Mouse (Mus musculus) embryonic facial prominence, embryonic 11.5 days (tissue): ENCODE results near the gene Med27. TPM values are rescaled to one million over a fixed set of nuclear protein-coding genes. Genes with fewer than 3 reads are reported as not detected.

Source experiments
- ATAC-seq: fragments of 200-750 bp; cut with Nextera tagmentation; replicated peaks from 2 replicates; pipeline ENCODE4 v1.8.0; 2017; ENCODE audit warnings: low read depth; ENCODE audit not compliant: insufficient number of reproducible peaks, low FRiP score, low TSS enrichment
- DNase-seq: peaks from one replicate; pipeline ENCODE4 v3.0.0-alpha.2; 2015; ENCODE audit warnings: low spot score
- H3K27ac ChIP-seq: fragments of 300-500 bp; sonication (generic); replicated peaks from 2 replicates; pipeline ENCODE4 v1.5.1; 2014; ENCODE audit warnings: mild to moderate bottlenecking, low read depth, low read length, control low read depth
- H3K27me3 ChIP-seq: fragments of 300-500 bp; sonication (generic); 2 replicates; pipeline ENCODE4 v1.6.1; 2014; ENCODE audit warnings: mild to moderate bottlenecking, low read length, moderate library complexity, mixed read lengths; ENCODE audit not compliant: control insufficient read depth, insufficient read depth
- H3K36me3 ChIP-seq: fragments of 300-500 bp; sonication (generic); replicated peaks from 2 replicates; pipeline ENCODE4 v1.6.1; 2014; ENCODE audit warnings: low read depth, mild to moderate bottlenecking, low read length, moderate library complexity, mixed read lengths; ENCODE audit not compliant: control insufficient read depth, insufficient read depth
- H3K4me1 ChIP-seq: fragments of 300-500 bp; sonication (generic); 2 replicates; pipeline ENCODE4 v1.6.1; 2014; ENCODE audit warnings: low read length, mixed read lengths; ENCODE audit not compliant: control insufficient read depth, insufficient read depth
- H3K4me2 ChIP-seq: fragments of 300-500 bp; sonication (generic); 2 replicates; pipeline ENCODE4 v1.6.1; 2014; ENCODE audit warnings: low read depth, mild to moderate bottlenecking, control low read depth, low read length, moderate library complexity
- H3K4me3 ChIP-seq: fragments of 300-500 bp; sonication (generic); 2 replicates; pipeline ENCODE4 v1.5.1; 2014; ENCODE audit warnings: low read depth, low read length, control low read depth
- H3K9ac ChIP-seq: fragments of 300-500 bp; sonication (generic); replicated peaks from 2 replicates; pipeline ENCODE4 v1.6.1; 2014; ENCODE audit warnings: mild to moderate bottlenecking, control low read depth, low read length
- H3K9me3 ChIP-seq: fragments of 300-500 bp; sonication (generic); replicated peaks from 2 replicates; pipeline ENCODE4 v1.6.1; 2016; ENCODE audit warnings: mild to moderate bottlenecking, low read length, inconsistent platforms, mixed read lengths; ENCODE audit not compliant: control insufficient read depth
- WGBS: fragments of 180-500 bp; shearing (Covaris S2); extraction: QIAGEN DNeasy Blood & Tissue Kit; methylation state at CpG from one replicate; pipeline ENCODE4 v1.1.7; 2014; 5-methylcytosine and 5-hydroxymethylcytosine counted together
- polyA plus RNA-seq: library from polyadenylated mRNA; unstranded; fragments of >200 nt; fragmentation: Nextera tagmentation; extraction: Ambion mirVana; gene quantifications from 2 replicates; pipeline ENCODE4 v1.2.1, GENCODE M21; 2014

Gene Med27
- polyA plus RNA-seq, 1 experiment from 2014 or later: 54.5 TPM

DNA sequence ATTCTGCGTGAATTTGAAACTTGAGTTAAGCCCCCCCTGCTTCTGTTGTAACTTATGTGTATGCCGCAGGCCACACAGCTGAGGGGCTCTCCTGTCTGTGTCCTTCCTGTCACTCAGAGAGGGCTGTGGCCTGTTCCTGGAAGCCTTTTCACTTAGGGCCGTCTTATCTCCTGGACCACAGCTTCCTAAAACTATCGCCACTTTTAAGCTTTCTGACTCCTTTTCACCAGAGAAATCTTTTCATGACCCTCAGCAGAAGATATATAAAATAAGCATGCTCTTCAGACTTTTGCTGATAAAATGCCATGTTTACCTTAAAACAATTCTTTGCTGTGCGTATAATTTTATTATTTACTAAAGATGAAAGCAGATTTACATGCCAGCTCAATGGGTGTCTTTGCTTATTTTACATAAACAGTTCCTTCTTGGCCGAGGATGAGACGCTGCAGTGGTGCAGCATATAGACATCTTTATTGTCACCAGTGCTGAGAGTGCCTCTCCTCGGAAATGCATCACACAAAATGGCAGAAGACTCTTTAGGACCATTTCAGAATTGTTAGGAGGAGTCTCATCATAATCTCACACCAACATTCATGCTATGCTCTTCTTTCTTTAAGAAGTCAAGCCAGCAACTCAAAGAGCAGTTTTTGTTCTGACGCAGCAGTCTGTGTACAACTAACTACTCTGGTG is 110.2 kb downstream of the Med27 start:
- Histone ChIP-seq H3K27me3 (no peaks in the 10 kb centered on the region), H3K4me2 (no peak overlapping the region), H3K4me1 (no peaks in the 10 kb centered on the region), H3K4me3 (no peak overlapping the region), H3K36me3 (no peaks in the 10 kb centered on the region), H3K9ac (no peak overlapping the region), H3K27ac (no peak overlapping the region), H3K9me3 (no peaks in the 10 kb centered on the region)
- DNase-seq (no peak), ATAC-seq (no peak)
- 71% methylated on average over 9 of the region's 9 CpGs for whole genome bisulfite sequencing

DNA sequence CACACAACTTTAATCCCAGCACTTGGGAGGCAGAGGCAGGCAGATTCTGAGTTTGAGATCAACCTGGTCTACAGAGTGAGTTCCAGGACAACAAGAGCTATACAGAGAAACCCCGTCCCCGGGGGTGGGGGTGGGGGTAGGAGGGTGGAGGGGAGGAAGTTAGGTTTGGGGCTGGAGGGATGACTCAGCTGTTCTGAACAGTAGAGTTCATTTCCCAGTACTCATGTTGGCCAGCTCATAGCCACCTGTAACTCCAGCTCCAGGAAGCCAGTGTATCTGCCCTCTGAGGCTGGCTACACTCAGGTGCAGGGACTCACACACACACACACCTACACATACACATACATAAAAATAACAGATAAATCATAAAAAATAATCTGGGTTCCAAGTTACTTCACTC is 111.1 kb downstream of the Med27 start:
- Histone ChIP-seq H3K4me3 (no peak overlapping the region), H3K27me3 (no peaks in the 10 kb centered on the region), H3K4me2 (no peak overlapping the region), H3K4me1 (no peaks in the 10 kb centered on the region), H3K9ac (no peak overlapping the region), H3K9me3 (no peaks in the 10 kb centered on the region), H3K36me3 (no peaks in the 10 kb centered on the region), H3K27ac (no peak overlapping the region)
- no peak for ATAC-seq
- WGBS: 54% methylated on average over 2 of the region's 2 CpGs
- no peak for DNase-seq

DNA sequence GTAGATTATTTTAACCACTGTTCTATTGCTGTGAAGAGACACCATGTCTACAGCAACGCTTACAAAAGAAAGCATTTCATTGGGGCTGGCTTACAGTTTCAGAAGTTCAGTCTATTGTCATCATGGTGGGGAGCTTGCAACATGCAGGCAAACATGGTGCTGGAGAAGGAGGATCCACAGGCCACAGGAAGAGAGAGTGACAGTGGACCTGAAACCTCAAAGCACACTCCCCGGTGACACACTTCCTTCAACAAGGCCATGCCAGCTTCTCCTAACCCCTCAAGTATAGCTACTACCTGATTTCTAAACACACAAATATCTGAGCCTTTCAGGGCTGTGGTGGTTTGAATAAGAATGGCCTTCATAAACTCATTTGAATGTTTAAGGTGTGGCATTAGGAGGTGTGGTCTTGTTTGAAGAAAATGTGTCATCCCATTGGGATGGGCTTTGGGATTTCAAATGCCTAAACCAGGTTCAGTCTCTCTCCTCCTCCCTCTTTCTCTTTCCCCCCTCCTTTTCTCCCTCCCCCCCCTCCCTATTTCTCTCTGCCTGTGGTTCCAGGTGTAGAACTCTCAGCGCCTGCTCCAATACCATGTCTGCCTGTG is 111.8 kb downstream of the Med27 start:
- Histone ChIP-seq H3K4me3 (no peak overlapping the region), H3K36me3 (no peaks in the 10 kb centered on the region), H3K27ac (no peak overlapping the region), H3K9ac (no peak overlapping the region), H3K27me3 (no peaks in the 10 kb centered on the region), H3K4me2 (no peak overlapping the region), H3K9me3 (no peaks in the 10 kb centered on the region), H3K4me1 (no peaks in the 10 kb centered on the region)
- DNase-seq (no peak), ATAC-seq (no peak)
- 92% methylated on average over 3 of the region's 3 CpGs for WGBS

DNA sequence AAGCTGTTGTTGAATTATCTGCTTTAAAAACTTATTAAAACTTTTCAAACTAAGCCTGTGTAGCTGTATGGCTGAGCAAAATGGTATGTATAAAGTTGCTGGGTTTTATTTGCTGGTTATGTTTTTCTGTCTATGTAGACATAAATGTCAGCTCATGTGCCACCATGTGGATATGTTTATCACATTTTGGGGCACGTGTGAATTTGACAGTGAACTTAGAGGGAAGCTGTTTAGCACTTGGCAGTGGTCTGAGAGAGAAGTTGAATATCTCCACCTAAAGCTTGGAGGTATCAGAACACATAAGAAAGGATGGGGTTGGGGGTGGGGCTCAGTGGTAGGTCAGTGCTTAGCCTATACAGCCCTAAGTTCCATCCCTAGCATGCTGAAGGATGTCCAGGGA is 113.0 kb downstream of the Med27 start:
- Histone ChIP-seq H3K4me1 (no peaks in the 10 kb centered on the region), H3K4me3 (no peak overlapping the region), H3K27ac (no peak overlapping the region), H3K4me2 (no peak overlapping the region), H3K27me3 (no peaks in the 10 kb centered on the region), H3K36me3 (no peaks in the 10 kb centered on the region), H3K9me3 (no peaks in the 10 kb centered on the region), H3K9ac (no peak overlapping the region)
- DNase-seq (no peak), ATAC-seq (no peak)
- 76% methylated on average over 1 of the region's 1 CpGs for WGBS

DNA sequence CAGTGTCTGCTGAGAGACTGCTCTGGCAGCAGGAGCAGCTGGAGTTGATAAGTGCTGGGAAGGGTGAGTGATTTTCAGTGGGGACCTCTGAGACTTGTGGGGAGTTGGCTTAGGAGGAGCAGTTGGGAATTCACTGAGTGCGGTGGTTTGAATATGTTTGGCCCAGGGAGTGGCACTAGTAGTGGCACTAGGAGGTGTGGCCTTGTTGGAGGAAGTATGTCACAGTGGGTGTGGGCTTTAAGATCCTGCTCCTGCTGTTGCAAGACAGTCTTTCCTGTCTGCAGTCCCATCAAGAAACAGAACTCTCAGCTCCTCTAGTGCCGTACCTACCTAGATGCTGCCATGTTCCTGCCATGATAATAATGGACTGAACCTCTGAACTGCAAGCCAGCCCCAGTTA is 115.2 kb downstream of the Med27 start:
- no peak for ATAC-seq
- 85% methylated on average over 2 of the region's 2 CpGs for WGBS
- no peaks in the 10 kb centered on the region for H3K4me1 ChIP-seq
- no peaks in the 10 kb centered on the region for H3K27me3 ChIP-seq
- H3K9me3 ChIP-seq: no peaks in the 10 kb centered on the region
- no peak overlapping the region for H3K4me2 ChIP-seq
- no peak overlapping the region for H3K27ac ChIP-seq
- H3K9ac ChIP-seq: no peak overlapping the region
- no peak overlapping the region for H3K4me3 ChIP-seq
- no peak for DNase-seq
- H3K36me3 ChIP-seq: no peaks in the 10 kb centered on the region

DNA sequence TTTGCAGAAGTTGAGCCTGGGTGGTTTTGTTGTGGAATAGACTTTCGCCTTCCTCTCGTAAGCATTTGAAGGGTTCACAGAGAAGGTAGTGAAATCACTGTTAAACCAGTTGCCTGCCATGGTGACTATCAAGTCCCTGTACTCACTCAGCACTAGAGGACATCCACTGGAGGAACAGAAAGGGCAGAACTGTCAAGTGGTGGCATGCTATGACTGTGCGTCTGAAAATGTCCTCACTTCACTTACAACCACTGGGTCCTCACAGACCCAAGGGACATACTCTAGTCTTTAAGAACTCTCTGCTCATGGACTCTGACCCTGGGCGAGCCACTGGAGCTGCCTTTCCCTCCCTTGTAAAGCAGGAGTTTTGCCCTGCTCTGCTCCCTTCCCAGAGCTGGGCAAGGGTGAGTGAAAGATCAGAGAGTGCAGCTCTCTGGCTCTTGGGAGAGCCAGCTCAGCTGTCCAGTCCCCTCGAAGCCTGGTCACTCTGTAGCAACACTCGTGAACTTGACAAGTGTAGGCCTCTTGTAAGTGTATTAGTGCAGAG is 116.5 kb downstream of the Med27 start:
- no peak overlapping the region for H3K9ac ChIP-seq
- no peak overlapping the region for H3K4me3 ChIP-seq
- WGBS: 87% methylated on average over 6 of the region's 6 CpGs
- no peaks in the 10 kb centered on the region for H3K36me3 ChIP-seq
- no peaks in the 10 kb centered on the region for H3K4me1 ChIP-seq
- H3K9me3 ChIP-seq: no peaks in the 10 kb centered on the region
- DNase-seq: no peak
- H3K4me2 ChIP-seq: no peak overlapping the region
- no peak overlapping the region for H3K27ac ChIP-seq
- no peak for ATAC-seq
- H3K27me3 ChIP-seq: no peaks in the 10 kb centered on the region

DNA sequence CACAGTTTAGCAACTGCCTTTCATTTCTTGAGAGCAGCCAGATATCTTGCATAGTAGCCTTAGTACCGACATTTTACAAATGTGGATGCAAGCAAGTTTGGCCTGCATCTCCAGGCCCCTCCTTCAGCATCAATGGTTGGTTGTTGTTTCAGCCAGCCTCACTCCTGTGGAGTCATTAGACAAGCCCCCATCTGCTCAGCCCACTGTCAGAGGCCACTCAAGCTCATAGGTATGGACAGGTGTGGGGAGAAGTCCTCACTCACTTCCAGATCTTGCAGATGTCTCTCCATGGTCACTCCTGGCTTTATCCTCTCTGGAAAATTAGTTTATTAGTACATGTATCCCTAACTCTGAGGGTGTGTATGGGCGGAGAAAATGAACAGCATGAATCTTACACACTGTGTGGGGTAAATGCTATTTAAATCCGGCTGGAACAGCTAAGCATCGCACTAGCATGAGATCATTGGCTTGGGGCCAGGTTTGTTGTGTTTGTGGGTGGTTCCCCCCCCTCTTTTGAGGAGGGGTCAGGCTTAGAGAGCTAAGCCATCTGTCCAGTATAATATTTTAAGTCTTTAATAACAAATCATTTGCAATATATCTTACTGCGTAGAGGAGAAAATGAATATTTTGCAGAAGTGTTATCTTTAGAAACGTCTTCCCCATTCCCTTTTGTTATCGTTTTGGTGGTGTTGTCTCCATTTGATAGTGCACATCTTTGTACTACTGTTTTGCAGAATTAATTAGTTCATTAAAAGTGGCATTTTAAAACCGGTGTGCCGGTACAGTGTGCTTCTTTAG is 118.4 kb downstream of the Med27 start:
- ATAC-seq (no peak), DNase-seq (no peak)
- Histone ChIP-seq H3K36me3 (no peaks in the 10 kb centered on the region), H3K27ac (no peak overlapping the region), H3K27me3 (no peaks in the 10 kb centered on the region), H3K9ac (no peak overlapping the region), H3K4me3 (no peak overlapping the region), H3K4me1 (no peaks in the 10 kb centered on the region), H3K4me2 (no peak overlapping the region), H3K9me3 (no peaks in the 10 kb centered on the region)
- WGBS: 84% methylated on average over 9 of the region's 9 CpGs

DNA sequence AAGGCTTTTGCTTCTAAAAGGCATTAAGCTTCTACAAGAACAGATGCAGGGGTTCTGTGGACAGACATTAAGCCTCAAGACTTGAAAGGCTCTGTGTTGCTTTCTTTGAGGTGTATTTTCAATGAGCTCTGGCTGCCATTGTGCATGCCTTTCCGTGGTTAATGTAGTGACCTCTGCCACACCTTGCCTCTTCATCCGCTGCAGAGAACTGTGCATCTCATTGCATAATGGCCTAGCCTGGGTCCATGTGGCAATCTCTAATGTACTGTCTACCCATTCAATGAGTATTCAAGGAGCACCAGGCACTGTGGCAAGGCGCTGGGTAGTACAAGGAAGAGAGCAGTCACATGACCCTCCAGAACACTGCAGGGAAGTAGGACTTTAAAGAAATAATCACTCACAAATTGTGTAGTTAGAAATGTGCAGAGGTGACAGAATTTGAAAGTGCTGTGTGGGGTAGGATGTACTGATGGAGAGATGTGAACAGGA is 119.1 kb downstream of the Med27 start:
- ATAC-seq: no peak
- no peak overlapping the region for H3K4me2 ChIP-seq
- DNase-seq: no peak
- H3K27ac ChIP-seq: no peak overlapping the region
- no peaks in the 10 kb centered on the region for H3K9me3 ChIP-seq
- no peaks in the 10 kb centered on the region for H3K4me1 ChIP-seq
- H3K27me3 ChIP-seq: no peaks in the 10 kb centered on the region
- no peaks in the 10 kb centered on the region for H3K36me3 ChIP-seq
- WGBS: 78% methylated on average over 3 of the region's 3 CpGs
- no peak overlapping the region for H3K4me3 ChIP-seq
- H3K9ac ChIP-seq: no peak overlapping the region
